Mouse (Mus musculus): ENCODE results near the gene Dnajc19. TPM values are rescaled to one million over a fixed set of nuclear protein-coding genes. Genes with fewer than 3 reads are reported as not detected.
"Not testable (repeated sequence)": the region's sequence is repeated elsewhere in the genome, so short reads cannot be mapped to it uniquely, and the experiment has no call there.

Dnajc19 gene
- polyA plus RNA-seq, 2 experiments = 91.5 to 148 TPM

DNA sequence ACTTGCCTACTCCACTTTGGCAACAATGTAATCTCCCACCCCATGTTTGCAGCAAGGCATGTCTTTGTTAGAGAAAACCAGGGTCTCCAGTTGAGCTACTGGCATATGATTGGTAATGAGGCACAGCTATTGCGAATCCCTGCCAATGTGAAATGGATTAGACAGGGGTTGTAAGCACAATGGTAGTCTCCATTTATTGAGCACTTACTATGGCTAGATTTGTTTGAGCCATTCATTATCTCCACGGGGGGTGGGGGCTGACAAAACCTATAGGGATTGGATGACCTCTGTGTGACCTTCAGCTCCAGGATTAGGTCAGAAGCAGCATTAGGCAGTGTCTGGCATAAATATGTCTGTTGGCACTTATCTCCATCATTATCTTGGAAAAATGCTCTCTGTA lies 21.8 kb upstream of the Dnajc19 start:
- Histone ChIP-seq H3K36me3 (ENCODE audit: control insufficient read depth, insufficient read depth, low read length) (no peaks in the 10 kb centered on the region), H3K4me1 (ENCODE audit: control insufficient read depth, insufficient read depth, low read length) (no peaks in the 10 kb centered on the region), H3K27ac (replicated peaks; ENCODE audit: low read depth, low read length) (no peak overlapping the region), H3K9ac (ENCODE audit: low read depth, low read length, severe bottlenecking) (no peak overlapping the region), H3K27me3 (ENCODE audit: control insufficient read depth, insufficient read depth, low read length) (no peaks in the 10 kb centered on the region), H3K9me3 (ENCODE audit: control insufficient read depth, low read length) (no peaks in the 10 kb centered on the region), H3K4me3 (replicated peaks; ENCODE audit: low read length) (no peak overlapping the region), H3K4me2 (replicated peaks; ENCODE audit: low read depth, low read length, severe bottlenecking) (no peak overlapping the region)
- TF ChIP-seq POLR2A (IDR thresholded peaks at IDR 0.05; ENCODE audit: borderline replicate concordance, extremely low read depth, insufficient read depth, insufficient read length) = no peak
- 69% methylated on average over 2 of the region's 2 CpGs for WGBS
- no peak for DNase-seq (ENCODE audit: low spot score)
- no peak for ATAC-seq (ENCODE audit: low FRiP score, low read depth)

DNA sequence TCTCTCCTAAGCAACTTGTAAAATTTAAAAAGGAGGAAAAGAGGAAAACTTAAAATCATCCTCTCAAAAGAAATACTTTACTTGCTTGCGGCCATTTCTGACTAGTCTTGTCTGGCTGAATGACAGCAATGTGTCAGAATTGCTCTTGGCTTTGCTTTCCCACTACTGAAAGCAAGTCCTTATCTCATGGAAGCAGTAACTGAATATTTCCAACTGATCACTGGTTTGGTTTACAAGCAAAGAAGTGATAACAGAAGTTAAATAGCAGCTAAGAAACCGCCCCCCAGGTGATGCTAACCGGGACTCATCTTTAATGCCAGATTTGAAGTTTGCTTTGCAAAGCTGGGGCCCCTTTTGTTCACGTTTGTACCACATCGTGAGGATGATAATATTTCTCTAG lies 2.5 kb upstream of the Dnajc19 start:
- H3K27me3 ChIP-seq (ENCODE audit: control insufficient read depth, insufficient read depth, low read length) = no peaks in the 10 kb centered on the region
- no peak overlapping the region for H3K27ac ChIP-seq (replicated peaks; ENCODE audit: low read depth, low read length)
- H3K36me3 ChIP-seq (ENCODE audit: control insufficient read depth, insufficient read depth, low read length) = peaks cover 3% of the 10 kb centered on the region
- no peak overlapping the region for H3K4me3 ChIP-seq (replicated peaks; ENCODE audit: low read length)
- no peak overlapping the region for H3K9ac ChIP-seq (ENCODE audit: low read depth, low read length, severe bottlenecking)
- H3K4me1 ChIP-seq (ENCODE audit: control insufficient read depth, insufficient read depth, low read length) = peaks cover 13% of the 10 kb centered on the region
- H3K4me2 ChIP-seq (replicated peaks; ENCODE audit: low read depth, low read length, severe bottlenecking) = no peak overlapping the region
- H3K9me3 ChIP-seq (ENCODE audit: control insufficient read depth, low read length) = no peaks in the 10 kb centered on the region
- WGBS = 76% methylated on average over 5 of the region's 5 CpGs
- DNase-seq (ENCODE audit: low spot score) = no peak
- TF ChIP-seq POLR2A (IDR thresholded peaks at IDR 0.05; ENCODE audit: borderline replicate concordance, extremely low read depth, insufficient read depth, insufficient read length) = no peak
- ATAC-seq (ENCODE audit: low FRiP score, low read depth) = no peak

DNA sequence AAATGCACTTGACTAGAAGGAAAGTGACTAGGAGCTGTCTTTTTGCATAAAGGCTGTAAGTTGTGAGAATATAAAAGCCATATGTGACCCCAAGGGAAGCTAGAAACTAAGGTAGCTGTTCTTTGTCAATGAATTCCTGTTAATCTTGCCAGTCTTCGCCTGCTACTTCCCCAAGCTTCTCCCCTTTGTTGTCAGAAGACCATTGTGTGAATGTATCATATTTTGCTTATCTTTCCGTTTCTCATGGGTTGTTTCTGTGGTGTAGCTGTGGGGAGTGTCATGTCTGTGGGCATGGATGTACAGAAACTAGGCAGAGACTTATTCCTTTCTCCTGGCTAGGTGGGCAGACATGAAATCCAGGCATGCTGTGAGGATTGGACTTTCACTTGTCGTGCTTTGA lies 808 bp upstream of the Dnajc19 start:
- no peak overlapping the region for H3K27ac ChIP-seq (replicated peaks; ENCODE audit: low read depth, low read length)
- WGBS = 88% methylated on average over 3 of the region's 3 CpGs
- H3K36me3 ChIP-seq (ENCODE audit: control insufficient read depth, insufficient read depth, low read length) = peaks cover 6% of the 10 kb centered on the region
- TF ChIP-seq POLR2A (IDR thresholded peaks at IDR 0.05; ENCODE audit: borderline replicate concordance, extremely low read depth, insufficient read depth, insufficient read length) = no peak
- peaks cover 13% of the 10 kb centered on the region for H3K4me1 ChIP-seq (ENCODE audit: control insufficient read depth, insufficient read depth, low read length)
- peak overlapping the region; percentile 76; the same call in 1 of the 2 replicates for H3K9ac ChIP-seq (ENCODE audit: low read depth, low read length, severe bottlenecking)
- no peaks in the 10 kb centered on the region for H3K27me3 ChIP-seq (ENCODE audit: control insufficient read depth, insufficient read depth, low read length)
- ATAC-seq (ENCODE audit: low FRiP score, low read depth) (no peak), DNase-seq (ENCODE audit: low spot score) (no peak)
- peak overlapping the region; percentile 70 for H3K4me2 ChIP-seq (replicated peaks; ENCODE audit: low read depth, low read length, severe bottlenecking)
- H3K9me3 ChIP-seq (ENCODE audit: control insufficient read depth, low read length) = no peaks in the 10 kb centered on the region
- peak overlapping the region; percentile 60 for H3K4me3 ChIP-seq (replicated peaks; ENCODE audit: low read length)

DNA sequence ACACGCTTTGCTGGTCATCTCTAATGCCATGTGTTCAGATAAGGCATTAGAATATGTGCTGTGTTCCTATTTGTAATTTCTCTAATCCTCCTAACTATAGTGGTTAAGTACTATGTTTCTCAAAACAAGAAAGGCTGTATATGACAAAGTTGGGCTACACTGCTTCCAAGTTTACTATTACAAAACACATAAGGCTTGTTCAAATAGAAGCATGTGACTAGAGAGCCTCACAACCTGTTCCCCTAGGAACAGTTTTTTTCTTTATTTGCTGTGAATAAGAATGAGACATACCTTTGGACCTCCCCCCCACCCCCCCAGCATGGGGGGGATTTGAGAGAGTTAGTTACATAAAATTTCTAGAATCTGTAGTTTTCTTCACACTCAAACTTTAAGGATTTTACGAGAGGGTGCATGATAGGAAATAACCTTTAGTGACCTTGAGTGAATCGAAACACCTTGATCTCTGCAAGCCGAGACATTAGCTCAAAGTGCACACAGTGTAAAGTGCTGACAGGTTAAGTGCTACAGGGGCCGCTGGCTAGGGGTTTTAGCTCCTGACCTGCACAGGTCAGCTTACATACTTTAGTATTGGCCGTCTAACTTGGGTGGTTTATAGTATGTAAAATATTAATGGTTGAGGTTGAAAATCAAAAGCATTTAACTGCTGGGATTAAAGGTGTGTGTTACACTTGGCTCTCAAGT lies 4.9 kb downstream of the Dnajc19 start:
- Histone ChIP-seq H3K4me3 (replicated peaks; ENCODE audit: low read length) (no peak overlapping the region), H3K9me3 (ENCODE audit: control insufficient read depth, low read length) (no peaks in the 10 kb centered on the region), H3K4me1 (ENCODE audit: control insufficient read depth, insufficient read depth, low read length) (peaks cover 6% of the 10 kb centered on the region), H3K27ac (replicated peaks; ENCODE audit: low read depth, low read length) (no peak overlapping the region), H3K27me3 (ENCODE audit: control insufficient read depth, insufficient read depth, low read length) (no peaks in the 10 kb centered on the region), H3K9ac (ENCODE audit: low read depth, low read length, severe bottlenecking) (no peak overlapping the region), H3K4me2 (replicated peaks; ENCODE audit: low read depth, low read length, severe bottlenecking) (no peak overlapping the region), H3K36me3 (ENCODE audit: control insufficient read depth, insufficient read depth, low read length) (peaks cover 46% of the 10 kb centered on the region)
- ATAC-seq (ENCODE audit: low FRiP score, low read depth) (no peak), DNase-seq (ENCODE audit: low spot score) (no peak)
- WGBS = 70% methylated on average over 6 of the region's 6 CpGs
- no peak for TF ChIP-seq POLR2A (IDR thresholded peaks at IDR 0.05; ENCODE audit: borderline replicate concordance, extremely low read depth, insufficient read depth, insufficient read length)

DNA sequence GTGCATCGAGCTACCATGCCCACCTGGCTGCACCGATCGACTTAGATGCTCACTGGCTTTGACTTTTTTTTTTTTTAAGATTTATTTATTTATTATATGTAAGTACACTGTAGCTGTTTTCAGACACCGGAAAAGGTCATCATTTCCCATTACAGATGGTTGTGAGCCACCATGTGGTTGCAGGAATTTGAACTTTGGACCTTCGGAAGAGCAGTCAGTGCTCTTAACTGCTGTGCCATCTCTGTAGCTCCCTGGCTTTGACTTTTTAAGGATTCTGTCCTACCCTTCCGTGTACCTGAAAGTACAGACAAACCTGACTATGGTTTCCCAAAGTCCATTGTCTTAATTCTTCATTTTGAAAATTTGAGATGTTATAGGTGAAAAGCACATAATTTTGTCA lies 8.4 kb downstream of the Dnajc19 start:
- no peak overlapping the region for H3K4me3 ChIP-seq (replicated peaks; ENCODE audit: low read length)
- no peaks in the 10 kb centered on the region for H3K9me3 ChIP-seq (ENCODE audit: control insufficient read depth, low read length)
- ATAC-seq (ENCODE audit: low FRiP score, low read depth) (no peak), DNase-seq (ENCODE audit: low spot score) (no peak)
- H3K36me3 ChIP-seq (ENCODE audit: control insufficient read depth, insufficient read depth, low read length) = peaks cover 50% of the 10 kb centered on the region
- H3K4me2 ChIP-seq (replicated peaks; ENCODE audit: low read depth, low read length, severe bottlenecking) = no peak overlapping the region
- H3K9ac ChIP-seq (ENCODE audit: low read depth, low read length, severe bottlenecking) = no peak overlapping the region
- no peaks in the 10 kb centered on the region for H3K4me1 ChIP-seq (ENCODE audit: control insufficient read depth, insufficient read depth, low read length)
- no peaks in the 10 kb centered on the region for H3K27me3 ChIP-seq (ENCODE audit: control insufficient read depth, insufficient read depth, low read length)
- H3K27ac ChIP-seq (replicated peaks; ENCODE audit: low read depth, low read length) = no peak overlapping the region
- WGBS = 93% methylated on average over 6 of the region's 6 CpGs
- TF ChIP-seq POLR2A (IDR thresholded peaks at IDR 0.05; ENCODE audit: borderline replicate concordance, extremely low read depth, insufficient read depth, insufficient read length) = no peak

- not testable (repeated sequence) for H3K4me2 ChIP-seq (replicated peaks; ENCODE audit: low read depth, low read length, severe bottlenecking); H3K27me3 ChIP-seq (ENCODE audit: control insufficient read depth, insufficient read depth, low read length); H3K9ac ChIP-seq (ENCODE audit: low read depth, low read length, severe bottlenecking); H3K4me3 ChIP-seq (replicated peaks; ENCODE audit: low read length); H3K4me1 ChIP-seq (ENCODE audit: control insufficient read depth, insufficient read depth, low read length); DNase-seq (ENCODE audit: low spot score); H3K9me3 ChIP-seq (ENCODE audit: control insufficient read depth, low read length); H3K27ac ChIP-seq (replicated peaks; ENCODE audit: low read depth, low read length); ATAC-seq (ENCODE audit: low FRiP score, low read depth)
- peaks cover 52% of the 10 kb centered on the region for H3K36me3 ChIP-seq (ENCODE audit: control insufficient read depth, insufficient read depth, low read length)
- 96% methylated on average over 7 of the region's 7 CpGs for WGBS
Observed at GRCm38 (mm10) chr3:34068943-34069342, 12.2 kb downstream of the Dnajc19 start.
